Mouse (Mus musculus): Measurements from ENCODE around the gene Scap. TPM values are rescaled to one million over a fixed set of nuclear protein-coding genes. Genes with fewer than 3 reads are reported as not detected.

Scap gene
- polyA plus RNA-seq, 1 experiment from 2014 or later: 31.4 TPM

DNA sequence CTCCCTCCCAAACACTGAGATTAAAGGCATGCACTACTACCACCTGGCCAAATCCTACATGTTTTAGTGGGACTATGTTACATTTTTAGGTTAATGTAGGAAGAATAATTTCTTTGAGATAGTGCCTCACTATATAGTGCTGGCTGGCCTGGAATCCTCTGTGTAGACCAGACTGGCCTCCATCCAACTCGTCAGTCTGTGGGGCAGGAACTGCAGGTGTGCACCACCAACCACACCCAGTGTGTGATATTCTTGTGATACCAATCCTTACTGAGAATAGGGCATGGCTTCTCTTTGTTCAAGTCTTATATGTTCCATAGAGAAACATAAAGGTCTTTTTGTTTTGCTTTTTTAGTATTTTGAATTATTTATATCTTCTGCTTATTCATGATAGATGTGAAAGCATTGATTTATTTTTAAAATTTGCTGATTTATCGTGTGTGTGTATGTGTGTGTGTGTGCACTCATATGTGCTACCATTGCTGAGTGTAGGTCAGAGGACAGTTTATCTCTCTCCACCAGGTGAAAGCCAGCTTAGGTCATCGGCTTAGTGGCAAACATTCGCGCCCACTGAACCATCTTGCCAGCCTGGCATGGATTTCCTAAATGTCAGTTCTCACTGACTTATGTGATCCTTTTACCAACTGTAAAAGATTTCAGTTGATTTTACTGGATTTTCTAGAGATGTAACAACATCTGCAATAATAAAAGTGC, 7.1 kb downstream of the Scap start:
- 85% methylated on average over 5 of the region's 5 CpGs for WGBS
- no peaks in the 10 kb centered on the region for H3K9me3 ChIP-seq
- H3K4me1 ChIP-seq (replicated peaks): peaks cover 7% of the 10 kb centered on the region
- H3K4me2 ChIP-seq (replicated peaks): no peak overlapping the region
- no peaks in the 10 kb centered on the region for H3K27me3 ChIP-seq (replicated peaks)
- no peaks in the 10 kb centered on the region for H3K36me3 ChIP-seq
- no peak overlapping the region for H3K4me3 ChIP-seq (replicated peaks)
- H3K27ac ChIP-seq: no peak overlapping the region
- no peak overlapping the region for H3K9ac ChIP-seq
- no peak for ATAC-seq

DNA sequence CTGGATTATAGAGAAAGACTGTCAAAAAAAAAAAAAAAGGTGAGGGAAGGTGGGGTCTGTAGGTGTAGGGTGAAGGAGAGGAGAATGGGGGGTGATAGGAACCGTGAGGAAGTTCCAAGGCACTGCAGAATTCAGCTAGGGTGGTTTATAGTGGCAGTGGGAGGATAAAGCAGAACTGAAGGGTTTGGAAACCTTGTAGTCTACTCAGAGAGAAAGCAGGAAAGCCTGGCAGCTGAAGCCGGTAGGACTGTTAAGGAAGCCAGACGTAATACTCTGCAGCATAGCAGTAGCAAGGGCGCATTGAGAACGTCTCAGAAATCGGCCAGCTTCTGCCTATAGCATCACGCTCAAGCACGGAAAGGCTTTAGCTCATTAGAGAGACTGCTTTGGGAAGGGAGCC, 8.9 kb downstream of the Scap start:
- Histone ChIP-seq H3K9ac (no peak overlapping the region), H3K27me3 (replicated peaks) (no peaks in the 10 kb centered on the region), H3K4me1 (replicated peaks) (peaks cover 7% of the 10 kb centered on the region; the same call in 1 of the 2 replicates), H3K9me3 (no peaks in the 10 kb centered on the region), H3K27ac (no peak overlapping the region), H3K36me3 (no peaks in the 10 kb centered on the region), H3K4me3 (replicated peaks) (no peak overlapping the region), H3K4me2 (replicated peaks) (no peak overlapping the region)
- 76% methylated on average over 8 of the region's 8 CpGs for WGBS
- no peak for ATAC-seq

DNA sequence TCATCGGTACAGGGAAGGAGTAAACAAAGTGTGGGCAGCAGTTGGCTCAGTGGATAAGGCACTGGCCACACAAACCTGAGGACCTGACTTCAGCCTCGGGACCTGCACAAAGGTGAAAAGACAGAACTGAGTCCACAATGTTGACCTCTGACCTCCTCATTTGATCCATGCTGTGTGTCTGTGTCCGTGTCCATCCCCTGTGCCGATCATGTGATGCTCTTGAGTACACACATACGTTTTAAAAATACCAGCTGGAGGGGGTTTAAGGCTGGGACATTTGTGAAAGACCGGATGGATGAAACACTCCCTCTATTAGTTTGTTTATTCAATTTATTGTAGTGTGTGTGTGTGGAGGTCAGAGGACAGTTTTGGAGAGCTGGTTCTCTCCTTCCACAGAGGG, 10.7 kb downstream of the Scap start:
- Histone ChIP-seq H3K9ac (no peak overlapping the region), H3K4me3 (replicated peaks) (no peak overlapping the region), H3K4me1 (replicated peaks) (peaks cover 7% of the 10 kb centered on the region; the same call in 1 of the 2 replicates), H3K9me3 (no peaks in the 10 kb centered on the region), H3K36me3 (no peaks in the 10 kb centered on the region), H3K27me3 (replicated peaks) (no peaks in the 10 kb centered on the region), H3K27ac (no peak overlapping the region), H3K4me2 (replicated peaks) (no peak overlapping the region)
- peak; percentile 23; the same call in 1 of the 2 replicates for ATAC-seq
- 23% methylated on average over 6 of the region's 6 CpGs for WGBS

DNA sequence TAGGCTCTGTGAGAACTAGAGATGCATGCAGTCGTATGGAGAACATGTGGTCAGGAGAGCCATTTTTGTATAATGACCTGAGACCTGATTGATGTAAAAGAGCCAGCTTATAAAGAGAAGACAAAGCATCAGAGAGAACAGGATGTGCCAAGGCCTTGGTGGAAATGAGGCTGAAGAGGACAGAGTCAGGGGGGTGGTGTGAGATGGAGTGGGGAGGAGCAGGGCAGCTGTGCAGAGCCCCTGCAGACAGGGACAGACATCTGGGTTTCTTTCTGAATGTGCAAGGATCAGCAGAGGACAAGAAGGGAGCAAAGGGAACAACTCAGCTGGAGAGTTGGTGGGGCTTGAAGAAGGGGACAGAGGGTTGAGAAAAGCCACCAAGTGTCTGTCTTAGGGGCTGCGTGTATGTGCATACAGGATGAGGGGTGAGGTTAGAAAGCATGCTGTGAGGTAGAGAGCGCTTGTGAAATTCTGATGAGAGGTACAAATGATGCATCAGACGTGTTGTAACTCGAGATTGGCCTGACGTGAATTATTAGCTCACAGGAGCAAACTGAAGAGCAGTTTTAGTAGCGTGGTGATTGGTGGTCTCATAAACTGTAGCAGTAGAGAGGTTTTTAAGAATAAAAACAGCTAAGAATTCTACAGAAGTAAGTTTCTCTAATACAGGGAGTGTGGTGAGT, 12.1 kb downstream of the Scap start:
- no peak overlapping the region for H3K4me2 ChIP-seq (replicated peaks)
- H3K9me3 ChIP-seq: no peaks in the 10 kb centered on the region
- H3K36me3 ChIP-seq: no peaks in the 10 kb centered on the region
- no peaks in the 10 kb centered on the region for H3K27me3 ChIP-seq (replicated peaks)
- H3K27ac ChIP-seq: no peak overlapping the region
- H3K4me1 ChIP-seq (replicated peaks): peaks cover 7% of the 10 kb centered on the region; the same call in 1 of the 2 replicates
- no peak overlapping the region for H3K9ac ChIP-seq
- 61% methylated on average over 7 of the region's 7 CpGs for WGBS
- ATAC-seq: no peak
- H3K4me3 ChIP-seq (replicated peaks): no peak overlapping the region

DNA sequence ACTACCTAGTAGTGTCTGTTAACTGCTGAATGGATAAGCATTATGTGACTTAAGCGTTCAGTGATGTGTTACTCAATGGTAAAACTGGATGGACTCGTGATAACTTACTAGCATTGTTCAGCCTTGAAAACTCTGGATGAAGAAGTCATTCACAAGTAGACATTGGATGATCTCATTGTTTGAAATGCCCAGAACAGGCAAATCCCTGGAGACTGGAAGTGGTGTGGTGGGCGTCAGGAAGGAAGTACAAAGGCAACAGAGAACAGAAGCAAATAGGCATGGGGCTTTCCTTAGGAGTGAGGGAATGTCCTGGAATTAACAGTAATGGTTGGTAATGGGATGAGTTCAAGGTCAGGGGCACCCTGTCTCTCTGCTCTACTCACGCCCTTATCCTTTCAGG, 15.8 kb downstream of the Scap start:
- 70% methylated on average over 4 of the region's 4 CpGs for WGBS
- H3K36me3 ChIP-seq: no peaks in the 10 kb centered on the region
- no peak overlapping the region for H3K4me2 ChIP-seq (replicated peaks)
- H3K4me3 ChIP-seq (replicated peaks): no peak overlapping the region
- peaks cover 4% of the 10 kb centered on the region; the same call in 1 of the 2 replicates for H3K4me1 ChIP-seq (replicated peaks)
- ATAC-seq: no peak
- no peaks in the 10 kb centered on the region for H3K27me3 ChIP-seq (replicated peaks)
- no peak overlapping the region for H3K9ac ChIP-seq
- H3K27ac ChIP-seq: no peak overlapping the region
- no peaks in the 10 kb centered on the region for H3K9me3 ChIP-seq

DNA sequence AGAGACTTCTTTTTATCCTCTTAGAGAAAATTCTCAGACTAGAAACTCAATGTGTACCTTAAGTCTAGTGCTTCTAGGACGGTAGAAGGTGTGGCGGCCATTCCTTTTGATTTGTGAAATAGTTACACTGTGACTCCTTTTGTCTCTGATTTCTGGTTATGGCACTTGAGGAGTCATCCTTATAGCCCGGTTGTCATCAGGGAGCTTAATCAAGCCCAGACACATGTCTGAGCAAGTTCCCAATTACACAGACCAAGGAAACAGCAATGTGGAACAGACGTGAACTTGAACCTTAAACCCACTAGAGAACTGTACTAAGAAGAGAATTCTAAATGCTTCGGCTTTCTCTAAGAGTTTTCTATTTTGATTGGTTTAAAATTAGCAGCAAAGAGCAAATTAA, 17.1 kb downstream of the Scap start:
- no peaks in the 10 kb centered on the region for H3K27me3 ChIP-seq (replicated peaks)
- no peak for ATAC-seq
- no peak overlapping the region for H3K4me2 ChIP-seq (replicated peaks)
- WGBS: 90% methylated on average over 5 of the region's 5 CpGs
- H3K4me3 ChIP-seq (replicated peaks): no peak overlapping the region
- no peaks in the 10 kb centered on the region for H3K9me3 ChIP-seq
- H3K27ac ChIP-seq: no peak overlapping the region
- H3K36me3 ChIP-seq: peaks cover 3% of the 10 kb centered on the region; the same call in 1 of the 2 replicates
- 0 out of 2 replicates have a peak, but pooled peaks cover 2% of the 10 kb centered on the region for H3K4me1 ChIP-seq (replicated peaks)
- H3K9ac ChIP-seq: no peak overlapping the region

DNA sequence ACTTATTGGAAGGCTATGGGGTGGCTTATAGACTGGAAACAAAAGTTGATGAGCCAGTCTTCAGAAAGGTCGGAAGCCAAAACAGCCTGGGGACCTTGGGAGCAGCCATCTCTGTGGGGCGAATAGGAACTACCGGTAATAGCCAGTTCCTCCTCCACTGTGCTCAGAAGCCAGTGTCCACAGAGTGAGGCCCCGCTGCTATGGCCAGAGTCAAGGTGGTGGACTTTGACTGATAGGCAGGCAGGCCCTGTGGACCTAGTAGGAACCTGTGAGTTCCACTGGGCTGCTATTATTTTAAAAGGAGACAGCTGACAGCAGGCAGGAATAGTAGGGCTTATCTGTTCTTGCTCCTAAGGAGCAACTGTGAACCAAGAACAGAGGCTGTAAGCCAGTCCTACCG, 17.5 kb downstream of the Scap start:
- H3K9me3 ChIP-seq: no peaks in the 10 kb centered on the region
- ATAC-seq: peak; percentile 56; the same call in 1 of the 2 replicates
- H3K27ac ChIP-seq: no peak overlapping the region
- no peak overlapping the region for H3K4me2 ChIP-seq (replicated peaks)
- no peak overlapping the region for H3K9ac ChIP-seq
- H3K27me3 ChIP-seq (replicated peaks): no peaks in the 10 kb centered on the region
- 83% methylated on average over 5 of the region's 5 CpGs for WGBS
- H3K36me3 ChIP-seq: peaks cover 3% of the 10 kb centered on the region; the same call in 1 of the 2 replicates
- H3K4me3 ChIP-seq (replicated peaks): no peak overlapping the region
- H3K4me1 ChIP-seq (replicated peaks): 0 out of 2 replicates have a peak, but pooled peaks cover 2% of the 10 kb centered on the region

DNA sequence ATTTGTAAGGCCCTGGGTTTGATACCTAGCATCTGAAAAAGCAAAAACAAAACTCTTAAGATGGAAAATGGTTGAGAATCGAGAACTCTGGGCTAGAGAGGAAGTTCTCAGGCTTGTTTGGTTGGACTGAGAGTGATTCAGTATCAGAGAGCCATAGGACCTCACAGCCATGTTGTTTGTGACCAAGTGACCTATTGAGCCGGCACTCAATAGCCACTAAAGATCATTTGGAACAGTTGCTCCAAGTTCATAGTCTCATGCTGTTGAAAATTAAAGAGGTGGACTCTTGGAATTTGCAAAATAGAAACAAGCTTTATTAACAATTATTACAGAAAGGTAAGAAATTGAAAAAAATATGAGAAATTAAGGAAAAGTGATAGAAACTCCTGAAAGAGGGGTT, 18.3 kb downstream of the Scap start:
- no peak for ATAC-seq
- H3K4me2 ChIP-seq (replicated peaks): no peak overlapping the region
- 82% methylated on average over 2 of the region's 2 CpGs for WGBS
- peaks cover 3% of the 10 kb centered on the region; the same call in 1 of the 2 replicates for H3K36me3 ChIP-seq
- H3K27me3 ChIP-seq (replicated peaks): no peaks in the 10 kb centered on the region
- no peaks in the 10 kb centered on the region for H3K9me3 ChIP-seq
- 0 out of 2 replicates have a peak, but pooled peaks cover 2% of the 10 kb centered on the region for H3K4me1 ChIP-seq (replicated peaks)
- H3K9ac ChIP-seq: no peak overlapping the region
- H3K4me3 ChIP-seq (replicated peaks): no peak overlapping the region
- no peak overlapping the region for H3K27ac ChIP-seq

DNA sequence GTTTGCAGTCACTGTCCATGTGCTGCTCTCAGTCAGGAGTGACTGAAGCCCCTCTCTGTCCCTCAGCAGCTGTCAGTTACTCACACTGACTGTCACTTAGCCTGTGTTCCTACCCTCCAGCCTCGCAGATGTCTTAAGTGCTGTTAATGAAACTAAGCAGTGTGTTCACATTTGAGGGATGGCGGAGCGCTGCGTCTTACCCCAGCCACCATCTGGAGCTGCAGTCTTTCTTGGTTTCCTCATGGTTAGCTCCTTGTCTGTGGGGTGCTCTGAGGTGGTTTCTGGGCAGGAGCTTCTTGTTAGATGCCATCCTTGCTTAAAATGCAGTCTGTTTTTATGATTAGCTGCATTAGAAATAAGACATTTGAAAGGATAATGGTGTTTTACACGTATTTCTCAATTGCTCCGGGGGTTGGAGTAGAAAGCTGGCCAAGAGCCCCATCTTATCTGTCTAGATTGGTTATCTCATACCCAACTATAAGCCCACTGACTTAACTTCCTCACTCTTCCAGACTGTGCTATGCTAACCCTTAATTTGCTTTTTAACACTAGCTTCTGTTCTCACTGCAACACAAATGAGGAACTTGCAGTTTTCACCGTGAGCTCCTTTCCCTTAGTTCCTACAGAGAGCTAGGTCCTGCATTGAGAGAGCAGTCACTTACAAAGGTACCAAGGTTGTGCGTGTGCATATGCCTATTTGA, 19.0 kb downstream of the Scap start:
- WGBS: 84% methylated on average over 8 of the region's 8 CpGs
- ATAC-seq: no peak
- H3K27ac ChIP-seq: no peak overlapping the region

DNA sequence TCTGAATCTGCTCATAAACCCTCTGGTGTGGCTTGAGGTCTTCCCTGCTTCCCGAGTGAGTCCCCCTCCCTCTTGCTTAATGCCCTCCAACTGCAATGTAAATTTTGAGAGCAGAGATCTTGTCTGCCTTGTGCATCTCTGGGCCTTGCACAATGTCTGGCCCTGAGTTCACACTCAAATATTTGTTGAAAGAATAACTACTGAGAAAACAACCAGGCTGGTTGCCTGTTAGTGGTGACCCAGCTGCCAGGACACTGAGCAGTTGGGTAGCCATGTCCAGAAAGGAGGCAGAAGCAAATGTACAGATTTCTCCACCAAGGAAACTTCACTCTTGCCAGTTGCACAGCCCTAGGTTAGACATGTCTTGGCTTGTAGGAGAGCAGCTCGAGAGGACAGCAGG, 25.3 kb downstream of the Scap start:
- Histone ChIP-seq H3K9me3 (no peaks in the 10 kb centered on the region), H3K4me1 (replicated peaks) (no peaks in the 10 kb centered on the region), H3K27me3 (replicated peaks) (no peaks in the 10 kb centered on the region), H3K4me2 (replicated peaks) (no peak overlapping the region), H3K36me3 (peaks cover 3% of the 10 kb centered on the region; the same call in 1 of the 2 replicates), H3K9ac (no peak overlapping the region), H3K27ac (no peak overlapping the region), H3K4me3 (replicated peaks) (no peak overlapping the region)
- 66% methylated on average over 2 of the region's 2 CpGs for WGBS
- no peak for ATAC-seq

More for the DNA sequence above, 19.0 kb downstream of the Scap start:
- Histone ChIP-seq H3K9ac (no peak overlapping the region), H3K4me1 (replicated peaks) (0 out of 2 replicates have a peak, but pooled peaks cover 2% of the 10 kb centered on the region), H3K4me2 (replicated peaks) (no peak overlapping the region), H3K36me3 (peaks cover 3% of the 10 kb centered on the region; the same call in 1 of the 2 replicates), H3K9me3 (no peaks in the 10 kb centered on the region), H3K4me3 (replicated peaks) (no peak overlapping the region), H3K27me3 (replicated peaks) (no peaks in the 10 kb centered on the region)

DNA sequence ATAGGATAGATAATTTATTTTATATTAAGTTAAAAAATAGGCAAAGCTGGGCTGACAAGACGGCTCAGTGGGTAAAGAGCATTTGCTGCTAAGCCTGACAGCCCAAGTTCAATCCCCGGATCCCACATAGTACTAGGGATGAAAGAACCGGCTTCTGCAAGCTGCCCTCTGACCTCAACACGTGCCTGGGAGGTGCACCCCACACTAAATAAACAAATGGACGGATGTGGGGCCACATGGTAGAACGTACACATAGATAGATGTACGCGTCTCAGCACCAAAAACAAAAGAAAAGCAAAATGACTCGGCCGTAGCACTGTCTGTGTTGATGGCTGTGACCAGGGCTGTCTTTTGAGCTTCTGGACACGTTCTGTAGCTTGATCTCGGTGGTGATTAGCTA, 28.2 kb downstream of the Scap start:
- Histone ChIP-seq H3K9me3 (no peaks in the 10 kb centered on the region), H3K4me2 (replicated peaks) (no peak overlapping the region), H3K27ac (no peak overlapping the region), H3K4me1 (replicated peaks) (no peaks in the 10 kb centered on the region), H3K27me3 (replicated peaks) (no peaks in the 10 kb centered on the region), H3K4me3 (replicated peaks) (no peak overlapping the region), H3K9ac (no peak overlapping the region), H3K36me3 (no peaks in the 10 kb centered on the region)
- WGBS: 57% methylated on average over 12 of the region's 12 CpGs
- ATAC-seq: no peak

DNA sequence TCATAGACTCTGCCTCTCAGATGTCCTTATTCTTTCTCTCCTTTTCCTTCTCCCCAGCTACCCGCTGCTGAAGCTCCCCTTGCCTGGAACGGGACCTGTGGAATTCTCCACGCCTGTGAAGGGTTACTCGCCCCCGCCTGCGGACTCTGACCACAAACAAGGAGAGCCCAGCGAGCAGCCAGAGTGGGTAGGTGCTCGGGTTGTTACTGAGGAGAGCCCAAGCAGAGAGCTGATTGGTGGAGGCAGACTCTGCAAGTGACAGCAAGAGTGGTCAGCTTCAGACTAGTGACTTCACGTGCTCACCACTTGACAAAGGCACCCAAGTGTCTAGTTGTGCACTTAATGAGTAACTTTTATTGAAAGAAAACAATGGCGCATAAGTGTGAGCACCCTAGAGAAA, 29.2 kb downstream of the Scap start:
- Histone ChIP-seq H3K4me2 (replicated peaks) (no peak overlapping the region), H3K4me3 (replicated peaks) (no peak overlapping the region), H3K27me3 (replicated peaks) (no peaks in the 10 kb centered on the region), H3K36me3 (no peaks in the 10 kb centered on the region), H3K27ac (no peak overlapping the region), H3K9ac (no peak overlapping the region), H3K4me1 (replicated peaks) (no peaks in the 10 kb centered on the region), H3K9me3 (no peaks in the 10 kb centered on the region)
- 64% methylated on average over 10 of the region's 10 CpGs for WGBS
- peak; percentile 53; the same call in 1 of the 2 replicates for ATAC-seq

Data from intestine, embryonic 15.5 days (tissue).